Mouse (Mus musculus) heart, embryonic 10.5 days (tissue): Measurements from ENCODE around the gene Zscan4d. TPM values are rescaled to one million over a fixed set of nuclear protein-coding genes. Genes with fewer than 3 reads are reported as not detected.
"Not testable (repeated sequence)": the region's sequence is repeated elsewhere in the genome, so short reads cannot be mapped to it uniquely, and the experiment has no call there.

ENCODE experiments used
- DNase-seq: peaks from one replicate; pipeline ENCODE4 v3.0.0-alpha.2; 2017; ENCODE audit warnings: low spot score
- H3K27ac ChIP-seq: fragments of 300-500 bp; sonication (generic); 2 replicates; pipeline ENCODE4 v1.5.1; 2016; ENCODE audit warnings: mild to moderate bottlenecking
- H3K27me3 ChIP-seq: fragments of 300-500 bp; sonication (generic); 2 replicates; pipeline ENCODE4 v1.6.1; 2016; ENCODE audit warnings: mild to moderate bottlenecking; ENCODE audit not compliant: poor library complexity, insufficient read depth, severe bottlenecking
- H3K36me3 ChIP-seq: fragments of 300-500 bp; sonication (generic); 2 replicates; pipeline ENCODE4 v1.6.1; 2016; ENCODE audit warnings: mild to moderate bottlenecking, moderate library complexity
- H3K4me1 ChIP-seq: fragments of 300-500 bp; sonication (generic); 2 replicates; pipeline ENCODE4 v1.6.1; 2016; ENCODE audit warnings: mild to moderate bottlenecking
- H3K4me3 ChIP-seq: fragments of 300-500 bp; sonication (generic); 2 replicates; pipeline ENCODE4 v1.5.1; 2016; ENCODE audit warnings: mild to moderate bottlenecking, moderate library complexity
- H3K9me3 ChIP-seq: fragments of 300-500 bp; sonication (generic); 2 replicates; pipeline ENCODE4 v1.6.1; 2016; ENCODE audit warnings: mild to moderate bottlenecking, moderate library complexity
- WGBS: fragments of 180-500 bp; shearing (Covaris S2); methylation state at CpG from one replicate; pipeline ENCODE4 v1.1.7; 2016; 5-methylcytosine and 5-hydroxymethylcytosine counted together
- polyA plus RNA-seq: library from polyadenylated mRNA; unstranded; fragments of >200 nt; fragmentation: Nextera tagmentation; extraction: Ambion mirVana; gene quantifications from 2 replicates; pipeline ENCODE4 v1.2.1, GENCODE M21; 2016

Gene Zscan4d
- polyA plus RNA-seq, result not detected in 2 replicates

DNA sequence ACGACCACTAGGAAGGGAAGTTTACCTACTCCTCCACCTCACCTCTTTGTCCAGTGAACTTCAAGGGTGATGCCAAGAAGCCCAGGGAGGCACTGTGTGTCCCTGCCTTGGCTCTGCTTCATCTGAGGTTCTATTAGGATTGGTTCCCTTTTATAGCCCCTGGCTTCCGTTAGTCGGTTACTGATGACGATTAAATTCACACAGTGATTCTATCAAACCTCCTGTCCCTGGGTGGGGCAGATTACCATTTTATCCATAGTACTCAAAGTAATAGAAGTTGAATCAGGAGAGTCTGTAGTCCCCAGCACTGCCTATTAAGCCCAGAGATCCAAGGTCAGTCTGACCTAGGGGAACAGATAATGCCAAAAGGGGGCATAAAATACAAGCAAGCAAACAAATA lies at the start of gene Zscan4d:
Gene Zscan4d, minus strand, starts transcription at position 101 of the 400 bp plus-strand sequence.
- not testable (repeated sequence) for H3K36me3 ChIP-seq, H3K4me1 ChIP-seq, DNase-seq, H3K27ac ChIP-seq, H3K27me3 ChIP-seq, H3K4me3 ChIP-seq, H3K9me3 ChIP-seq
- 86% methylated on average over 4 of the region's 4 CpGs for WGBS

DNA sequence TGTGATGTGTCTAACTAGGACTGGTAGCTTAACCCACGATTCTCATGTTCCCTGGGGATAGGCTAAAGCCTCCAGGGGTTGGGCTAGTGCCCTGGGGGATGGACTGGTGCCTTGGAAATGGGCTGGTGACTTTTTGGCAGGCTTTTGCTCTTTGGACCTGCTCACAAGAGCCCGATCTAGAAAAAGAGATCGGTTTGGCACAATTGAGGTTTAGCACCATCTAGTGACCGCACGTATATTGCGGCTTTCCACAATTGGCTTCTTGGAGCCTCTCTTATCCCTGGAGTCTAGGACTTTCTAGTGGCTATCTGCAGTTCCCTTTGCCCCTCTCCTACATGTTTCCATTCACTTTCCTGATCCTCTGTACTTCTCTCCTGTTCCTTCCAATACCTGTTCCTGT lies 7.9 kb downstream of the Zscan4d start:
- H3K4me1 ChIP-seq, H3K27me3 ChIP-seq, H3K27ac ChIP-seq, H3K9me3 ChIP-seq, DNase-seq, H3K4me3 ChIP-seq, H3K36me3 ChIP-seq: not testable (repeated sequence)
- WGBS, result 27% methylated on average over 6 of the region's 6 CpGs

Other genes with a start within 250 kb of the Zscan4d start
- not detected in 2 replicates for gene Zscan4c, start 160.4 kb downstream of the Zscan4d start, polyA plus RNA-seq
- not detected in 2 replicates for gene Zscan4-ps1, start 96.5 kb downstream of the Zscan4d start, polyA plus RNA-seq
- not detected in 2 replicates for gene Zscan4e, start 144.5 kb upstream of the Zscan4d start, polyA plus RNA-seq
- gene Zscan4f, start 231.8 kb upstream of the Zscan4d start, polyA plus RNA-seq, result not detected in 2 replicates